Mouse (Mus musculus) kidney, postnatal 10 days (tissue): ENCODE measurements around the gene Cox11.

Experiments
- DNase-seq: peaks from one replicate; pipeline ENCODE4 v3.0.0; 2021; ENCODE audit warnings: mixed read lengths

The Cox11 gene

GRCm38 (mm10) chr11:90637440-90638311 is at the start of gene Cox11, which contains the start of gene Stxbp4:
Cox11 (plus strand) TSS chr11:90638173.
Stxbp4 (minus strand) TSS chr11:90638084.
- DNase-seq: peak; percentile 97

DNA sequence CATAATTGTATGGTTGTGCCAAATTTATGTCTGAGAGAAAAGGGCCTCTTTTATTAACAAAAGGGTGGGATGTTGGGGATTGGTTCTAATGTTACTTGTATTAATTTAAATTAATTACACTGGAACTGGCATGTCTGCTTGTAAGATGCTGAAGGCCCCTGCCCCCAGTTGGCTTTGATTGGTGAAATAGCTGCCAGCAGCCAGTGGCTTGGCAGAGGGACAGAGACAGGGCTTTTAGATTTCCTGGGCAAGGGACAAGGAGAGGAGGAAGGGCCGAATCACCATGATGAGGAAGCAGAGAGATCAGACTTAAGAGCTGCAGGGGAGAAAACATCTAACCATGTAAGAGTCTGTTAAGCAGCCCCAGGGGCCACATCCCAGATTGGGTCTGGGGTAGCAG is 47.0 kb upstream of the Cox11 start:
- no peak for DNase-seq

DNA sequence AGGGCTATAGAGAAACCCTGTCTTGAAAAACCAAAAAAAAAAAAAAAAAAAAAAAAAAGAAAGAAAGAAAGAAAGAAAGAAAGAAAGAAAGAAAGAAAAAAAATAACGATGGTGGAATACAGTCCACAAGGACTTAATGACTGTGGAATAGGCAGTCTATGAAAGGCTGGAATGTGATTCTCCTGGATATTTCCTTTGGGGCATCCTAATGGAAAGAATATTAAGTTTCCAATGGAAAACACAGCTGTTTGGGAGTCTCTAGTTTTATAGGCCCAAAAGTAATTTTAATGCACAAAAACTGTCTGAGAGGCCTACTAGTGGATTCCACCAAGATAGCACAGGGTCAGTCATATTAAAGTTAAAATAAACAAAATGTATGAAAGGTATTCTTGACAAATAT is 42.1 kb upstream of the Cox11 start:
- DNase-seq: no peak

GRCm38 (mm10) chr11:90603066-90603465 is 34.9 kb upstream of the Cox11 start:
- DNase-seq: no peak

DNA sequence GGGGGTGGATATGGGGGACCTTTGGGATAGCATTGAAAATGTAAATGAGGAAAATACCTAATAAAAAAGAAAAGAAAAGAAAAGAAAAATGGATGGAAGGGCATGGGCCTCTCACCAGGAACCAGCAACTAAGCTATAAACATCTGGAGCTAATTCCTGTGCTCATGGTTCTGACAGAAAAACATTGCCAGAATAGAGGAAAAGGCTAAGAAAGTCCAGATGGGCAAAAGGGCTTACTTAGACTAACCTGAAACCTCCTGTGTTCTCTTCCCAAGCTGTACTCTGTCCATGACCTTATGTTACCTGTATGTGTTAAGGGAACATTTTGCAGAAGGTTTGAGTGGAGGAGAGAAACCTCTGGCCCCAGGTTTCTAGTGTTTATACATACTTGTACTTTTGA is 25.9 kb upstream of the Cox11 start:
- DNase-seq: no peak

GRCm38 (mm10) chr11:90614743-90615142 is 23.2 kb upstream of the Cox11 start:
- DNase-seq: no peak

DNA sequence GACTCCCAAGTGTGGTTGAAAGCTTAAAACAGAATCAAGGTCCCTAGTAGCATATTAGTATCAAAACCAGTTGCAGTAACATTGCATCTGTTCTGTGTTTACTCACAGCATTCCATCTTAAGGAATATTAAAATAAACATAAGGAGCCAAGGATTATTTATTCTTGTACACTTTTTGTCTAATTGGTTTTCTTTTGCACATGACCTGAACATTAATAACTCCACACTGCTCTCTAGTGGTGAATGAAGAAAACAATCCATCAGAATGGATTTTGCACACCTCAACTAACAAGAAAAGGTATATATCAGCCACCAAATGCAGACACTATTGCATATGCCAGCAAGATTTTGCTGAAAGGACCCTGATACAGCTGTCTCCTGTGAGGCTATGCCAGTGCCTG is 21.5 kb upstream of the Cox11 start:
- DNase-seq: no peak

DNA sequence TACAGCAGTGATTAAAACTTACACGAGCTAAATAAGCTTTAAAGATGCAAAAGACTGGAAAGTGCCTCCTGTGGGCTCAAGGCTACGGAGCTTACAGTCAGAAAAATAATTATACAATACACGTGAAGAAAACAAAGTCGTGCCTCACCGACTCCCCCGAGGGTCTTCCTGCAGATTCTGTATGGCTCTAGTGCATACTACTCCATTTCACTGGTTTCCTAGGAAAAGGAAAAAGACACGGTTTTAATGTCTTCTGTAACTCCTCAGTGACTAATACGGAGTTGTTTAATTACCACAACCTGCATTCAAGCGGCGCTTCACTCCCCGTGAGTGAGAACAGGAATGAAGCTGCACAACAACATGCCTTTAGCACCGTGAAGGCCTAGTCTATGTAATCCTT is 15.9 kb upstream of the Cox11 start:
- no peak for DNase-seq

DNA sequence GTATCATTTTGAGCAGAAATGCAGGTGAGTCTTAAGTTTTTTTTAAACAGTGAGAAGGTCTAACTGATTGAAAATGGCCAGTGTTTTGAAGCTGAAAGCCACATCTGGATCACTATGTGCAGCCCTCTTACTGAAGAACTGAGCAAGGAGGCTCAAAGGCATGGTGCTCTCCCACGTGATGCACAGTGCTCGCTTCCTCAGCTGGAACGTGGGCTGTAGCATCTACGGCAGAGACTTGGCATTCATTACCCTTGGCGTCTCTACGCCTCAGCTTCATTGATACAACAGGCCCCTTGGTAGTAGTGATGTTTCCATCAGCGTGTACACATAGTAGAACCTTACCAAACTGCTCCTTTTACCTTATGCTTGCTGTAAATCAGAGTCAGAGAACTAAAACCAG is 15.5 kb upstream of the Cox11 start:
- DNase-seq: no peak

DNA sequence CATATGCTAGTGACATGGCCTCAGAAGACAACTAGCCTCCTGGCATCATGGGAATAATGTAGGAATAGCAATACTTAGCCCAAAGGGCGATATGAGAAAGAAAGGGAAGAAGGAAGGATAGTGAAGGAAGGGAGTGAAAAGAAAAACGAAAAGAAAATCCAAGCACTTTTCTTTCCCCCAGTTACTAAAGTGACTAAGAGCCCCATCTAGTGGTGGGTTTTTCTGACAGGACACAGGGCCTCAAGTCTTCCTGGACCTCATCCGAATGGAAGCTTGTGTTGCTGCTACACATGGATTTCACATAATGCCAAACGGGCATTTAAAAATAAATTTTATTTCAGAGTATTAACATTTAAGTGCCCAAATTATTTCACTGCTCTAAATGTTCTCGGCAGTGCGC is 14.5 kb upstream of the Cox11 start:
- peak; percentile 56 for DNase-seq

DNA sequence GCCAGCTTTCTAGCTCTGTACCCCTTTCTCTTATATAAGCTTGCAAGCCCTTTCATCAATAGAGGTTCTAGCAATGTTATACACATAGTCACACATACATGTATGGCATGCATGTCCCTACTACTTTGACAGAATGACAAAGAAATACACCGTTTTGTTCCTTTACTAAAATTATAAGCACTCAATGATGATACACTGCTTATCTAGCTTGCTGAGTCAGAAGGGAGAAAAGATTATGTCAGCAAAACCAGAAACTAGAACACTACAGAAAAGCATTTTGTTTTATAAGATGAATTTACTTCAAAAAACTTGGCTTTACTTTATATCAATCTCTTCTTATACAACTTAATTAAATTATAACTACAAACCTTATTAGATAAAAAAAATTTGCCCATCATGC is 12.8 kb upstream of the Cox11 start:
- DNase-seq: no peak

DNA sequence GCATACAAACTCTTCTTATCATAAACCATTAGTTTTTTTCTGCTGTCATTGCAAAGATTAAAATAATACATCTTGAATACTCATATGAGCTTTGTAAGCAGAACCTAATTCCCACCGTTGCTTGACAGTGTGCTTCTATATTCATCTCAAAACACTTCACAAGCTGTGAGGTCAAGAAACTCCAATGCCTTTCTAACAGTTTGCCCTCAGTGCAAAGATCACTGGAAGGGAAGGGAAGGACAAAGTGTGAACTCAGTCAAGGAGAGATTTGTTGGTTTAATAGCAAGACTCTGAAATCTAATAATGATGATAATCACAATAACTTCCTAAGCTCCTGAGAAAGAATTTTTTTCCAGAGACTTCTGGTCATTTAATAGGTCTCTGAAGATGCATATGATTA is 10.2 kb upstream of the Cox11 start:
- DNase-seq: no peak

GRCm38 (mm10) chr11:90632480-90632879 is 5.5 kb upstream of the Cox11 start:
- no peak for DNase-seq

GRCm38 (mm10) chr11:90634661-90635060 is 3.3 kb upstream of the Cox11 start:
- DNase-seq: no peak

DNA sequence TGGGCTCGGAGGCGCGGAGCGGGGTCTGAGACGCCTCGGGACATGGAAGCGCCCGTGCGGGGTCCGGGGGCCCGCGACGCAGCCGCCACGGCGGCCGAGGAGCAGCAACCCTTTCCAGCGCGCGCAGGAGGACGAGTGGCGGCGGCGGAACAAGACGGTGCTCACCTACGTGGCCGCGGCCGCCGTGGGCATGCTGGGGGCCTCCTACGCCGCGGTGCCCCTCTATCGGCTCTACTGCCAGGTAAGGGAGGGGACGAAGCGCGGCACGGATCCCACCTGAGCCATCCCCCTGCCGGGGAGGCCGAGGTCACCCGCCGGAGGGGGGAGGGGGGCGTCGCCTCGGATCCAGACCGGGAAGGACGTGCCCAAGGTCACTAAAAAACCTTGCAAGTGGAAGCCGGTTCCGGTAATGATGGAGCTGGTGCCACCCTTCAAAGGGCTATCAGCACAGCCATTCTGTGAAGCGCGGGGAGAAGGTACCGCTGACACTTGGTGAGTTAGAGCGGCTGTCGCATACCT is 398 bp downstream of the Cox11 start:
- DNase-seq: peak; percentile 69

- DNase-seq: peak; percentile 47
These were observed 11.8 kb downstream of the Cox11 start for GRCm38 (mm10) chr11:90649777-90650176.

DNA sequence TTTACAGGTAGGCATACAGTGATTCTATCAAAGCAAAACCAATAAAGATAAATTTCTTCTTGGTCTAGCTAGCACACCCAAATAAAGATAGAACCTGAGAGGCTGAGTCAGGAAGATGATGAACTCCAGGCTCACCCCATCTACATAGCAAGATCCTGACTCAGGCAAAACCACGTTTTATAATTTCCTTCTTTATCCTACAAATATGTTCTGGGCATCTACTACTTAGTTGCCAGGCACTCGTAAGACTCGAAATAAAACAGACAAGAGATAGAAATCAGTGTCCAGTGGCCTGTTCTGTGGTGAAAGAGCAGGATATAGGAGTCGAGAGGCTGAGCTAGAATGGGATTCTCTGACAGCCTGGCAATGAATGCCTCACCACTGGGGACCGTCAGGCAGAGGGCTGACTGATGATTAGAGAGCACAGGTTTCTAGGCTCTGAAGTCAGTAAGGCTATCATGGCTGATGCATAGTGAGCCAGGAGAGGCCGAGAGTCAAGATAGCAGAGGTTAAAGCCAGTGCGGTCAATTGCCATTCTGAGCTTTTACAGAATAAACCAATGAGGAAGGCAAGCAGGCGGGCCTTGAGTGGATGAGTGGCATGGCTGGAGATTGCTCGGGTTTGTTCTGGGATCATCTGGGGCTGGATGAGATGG is 12.4 kb downstream of the Cox11 start:
- DNase-seq: no peak

DNA sequence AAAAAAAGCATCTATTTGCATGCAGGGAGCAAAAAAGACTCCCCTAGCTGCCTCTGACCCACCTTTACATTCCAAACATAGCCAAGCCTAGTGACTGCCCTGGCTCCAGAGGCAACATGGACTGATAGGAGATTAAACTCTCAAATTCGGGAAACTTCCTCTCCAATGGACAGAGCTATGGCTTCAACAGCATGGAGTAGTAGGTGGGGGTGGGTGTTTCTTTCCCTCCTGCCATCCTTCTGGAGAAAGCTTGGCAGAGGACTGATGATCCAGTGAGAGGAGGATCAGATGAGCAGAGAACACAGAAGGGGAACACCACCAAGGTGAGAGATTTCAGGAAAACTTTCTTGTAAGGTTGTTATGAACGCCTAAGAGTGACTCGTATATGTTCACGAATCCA is 14.6 kb downstream of the Cox11 start:
- DNase-seq: no peak

DNA sequence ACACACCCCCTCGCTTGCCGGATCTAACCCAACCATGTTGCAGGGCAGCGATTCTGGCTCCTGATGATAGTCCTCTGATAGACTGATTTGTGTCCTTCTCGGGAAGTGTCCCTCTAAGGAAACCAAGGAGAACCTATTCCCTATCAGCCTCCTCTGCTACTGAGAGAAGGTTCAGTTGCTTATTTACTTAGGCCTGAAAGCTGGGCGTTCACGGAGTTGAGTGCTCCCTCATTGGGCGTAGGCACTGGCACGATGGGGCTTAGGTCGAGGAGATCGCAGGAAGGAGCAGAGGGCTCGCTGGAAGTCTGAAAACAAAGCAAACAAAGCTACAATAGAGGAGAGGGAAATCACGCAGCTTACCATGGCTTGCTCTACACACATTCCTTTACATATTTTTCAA is 19.6 kb downstream of the Cox11 start:
- no peak for DNase-seq

GRCm38 (mm10) chr11:90660662-90661061 is 22.7 kb downstream of the Cox11 start:
- no peak for DNase-seq

DNA sequence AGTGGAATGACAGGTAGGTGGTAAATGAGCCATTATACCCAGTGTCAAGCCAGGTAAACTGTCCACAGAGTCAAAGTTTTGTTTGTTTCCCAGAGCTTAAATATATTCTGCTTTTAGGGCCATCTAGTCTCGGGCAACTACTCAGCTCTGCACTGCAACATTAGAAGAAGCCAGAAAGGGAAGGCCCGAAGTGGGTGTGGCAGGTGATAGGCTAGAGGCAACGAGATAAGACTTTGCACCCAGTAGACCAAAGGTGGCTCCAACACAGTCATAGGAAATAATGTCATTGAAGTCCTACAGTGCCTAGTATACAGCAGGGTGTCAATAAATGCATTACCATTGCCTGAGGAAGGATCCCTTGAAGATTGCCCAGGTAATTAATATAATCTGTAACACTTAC is 25.1 kb downstream of the Cox11 start:
- DNase-seq: no peak

GRCm38 (mm10) chr11:90663618-90664297 is 25.8 kb downstream of the Cox11 start:
- no peak for DNase-seq

- no peak for DNase-seq
These were observed 26.5 kb downstream of the Cox11 start for GRCm38 (mm10) chr11:90664345-90664986.
